Mouse (Mus musculus) frontal cortex, postnatal 36 days (tissue): Measurements from ENCODE around the gene Gdap1l1.

ENCODE experiments used
- DNase-seq, 2 experiments: peaks; one replicate each; pipeline ENCODE4 v3.0.0; 2022; ENCODE audit warnings: low spot score in 2 of 2

The Gdap1l1 gene

GRCm38 (mm10) chr2:163463251-163463769, 25.0 kb downstream of the Gdap1l1 start:
- DNase-seq = no peak

- no peak for DNase-seq
Measured at GRCm38 (mm10) chr2:163463998-163464397, 25.7 kb downstream of the Gdap1l1 start.

DNA sequence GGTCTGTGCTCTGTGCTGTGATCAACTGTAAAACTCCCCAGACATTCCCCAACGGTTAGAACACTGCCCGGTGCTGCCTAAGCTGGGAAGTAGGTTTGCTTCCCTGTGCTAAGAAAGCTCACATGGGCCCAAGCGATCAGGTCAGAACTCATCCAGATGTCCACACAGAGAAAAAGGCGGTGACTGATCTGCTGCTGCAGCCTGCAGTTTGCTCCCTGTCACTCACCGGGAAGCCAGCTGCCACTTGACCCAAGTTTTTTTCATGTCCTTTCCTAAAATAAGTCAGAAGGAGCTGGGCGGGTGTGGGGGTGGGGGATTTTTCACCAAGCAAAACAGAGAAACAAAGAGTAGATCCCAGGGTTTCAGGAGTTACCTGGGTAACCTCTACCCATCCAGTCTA, 26.3 kb downstream of the Gdap1l1 start:
- DNase-seq = no peak

DNA sequence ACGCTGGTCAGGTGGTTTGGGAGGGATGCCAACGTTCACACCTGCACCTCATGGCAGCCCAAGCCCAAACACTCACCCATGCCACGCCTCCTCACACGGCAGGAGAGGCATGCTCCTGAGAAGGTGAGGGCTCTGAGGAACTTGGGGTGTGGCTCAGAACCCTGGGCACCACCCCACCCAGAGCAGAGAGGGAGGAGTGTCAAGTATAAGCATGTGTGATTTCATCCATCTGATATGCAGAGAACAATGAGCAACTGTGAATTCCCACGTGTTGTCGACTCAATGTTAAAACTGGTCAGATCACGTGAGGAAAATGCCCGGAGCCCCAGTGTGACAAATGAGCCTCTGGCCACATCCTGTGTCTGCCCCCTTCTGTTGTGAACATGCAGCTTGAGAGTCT, 28.5 kb downstream of the Gdap1l1 start:
- DNase-seq = no peak

GRCm38 (mm10) chr2:163467585-163467984, 29.3 kb downstream of the Gdap1l1 start:
- DNase-seq = no peak

- no peak for DNase-seq
Measured at GRCm38 (mm10) chr2:163468866-163469265, 30.6 kb downstream of the Gdap1l1 start.

DNA sequence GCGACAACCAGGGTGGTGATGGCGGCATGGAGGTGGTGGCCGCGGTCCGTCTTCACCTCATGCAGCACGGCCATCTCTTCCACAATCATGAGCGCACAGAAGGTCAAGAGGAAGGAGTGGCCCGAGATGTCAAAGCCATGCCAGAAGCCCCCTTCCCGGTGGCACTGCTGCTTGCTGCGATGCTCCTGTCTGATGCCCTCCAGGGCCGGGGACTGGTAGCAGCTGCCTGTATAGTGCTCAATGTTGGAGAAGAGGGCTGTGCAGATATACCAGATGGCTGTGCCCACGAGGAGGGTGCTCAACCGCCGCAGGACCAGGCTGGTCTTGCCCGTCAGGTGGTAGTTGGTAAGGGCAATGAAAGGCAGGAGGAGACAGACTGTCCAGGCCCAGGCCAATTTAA, 31.4 kb downstream of the Gdap1l1 start:
- DNase-seq = no peak

DNA sequence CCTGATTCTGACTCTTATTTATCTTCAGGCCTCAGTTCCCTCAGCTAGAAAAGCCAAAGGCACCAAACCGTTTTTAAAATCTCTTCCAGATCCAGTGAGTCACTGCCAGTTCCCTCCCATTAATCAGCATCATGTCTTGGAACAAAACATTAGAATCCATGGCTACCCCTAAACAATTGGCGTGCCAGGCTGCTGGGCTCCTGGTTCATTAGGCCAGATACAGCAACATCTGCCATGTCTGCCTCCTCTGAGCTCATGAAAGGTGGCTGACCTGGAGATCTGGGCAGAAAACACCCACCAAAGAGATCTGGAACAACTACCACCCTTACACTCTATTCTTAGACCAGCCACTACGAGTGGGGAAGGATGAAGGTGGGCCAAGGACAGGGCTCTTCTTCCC, 32.9 kb downstream of the Gdap1l1 start:
- DNase-seq = no peak

DNA sequence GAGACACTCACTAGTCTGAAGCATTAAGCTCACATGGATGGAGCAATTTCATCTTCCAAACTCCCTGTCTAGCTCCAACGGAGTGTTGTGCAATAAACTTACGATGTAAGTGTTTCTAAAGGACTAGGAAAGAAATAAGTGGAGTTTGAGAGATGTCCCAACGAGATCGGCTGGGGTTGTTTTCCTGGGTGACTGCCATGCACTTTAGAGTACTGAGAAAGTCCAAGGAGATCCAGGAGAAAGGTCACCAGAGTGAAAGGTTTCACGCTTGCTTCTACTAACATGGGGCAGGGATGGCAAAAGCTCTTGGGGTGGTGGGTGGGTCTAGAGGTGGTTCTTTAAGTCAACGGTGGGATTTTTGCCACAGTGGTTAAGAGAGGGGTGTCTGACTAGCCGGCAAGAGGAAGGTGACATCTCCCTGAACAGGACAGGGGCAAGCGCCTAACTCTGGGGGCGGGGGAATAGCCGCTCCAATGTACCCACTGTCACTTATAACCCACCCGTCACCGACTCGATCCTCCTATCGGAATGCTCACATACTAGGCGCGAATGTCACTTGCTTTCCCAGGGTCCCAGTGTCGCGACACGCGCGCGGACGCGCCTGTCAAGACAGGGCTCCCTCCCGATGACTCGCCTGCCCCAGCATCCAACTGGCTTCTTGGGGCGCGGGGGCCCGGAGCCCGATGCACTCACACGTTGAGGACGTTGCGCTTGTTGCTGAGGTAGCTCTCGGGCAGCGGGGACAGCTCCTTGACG, 33.6 kb downstream of the Gdap1l1 start:
- no peak for DNase-seq

DNA sequence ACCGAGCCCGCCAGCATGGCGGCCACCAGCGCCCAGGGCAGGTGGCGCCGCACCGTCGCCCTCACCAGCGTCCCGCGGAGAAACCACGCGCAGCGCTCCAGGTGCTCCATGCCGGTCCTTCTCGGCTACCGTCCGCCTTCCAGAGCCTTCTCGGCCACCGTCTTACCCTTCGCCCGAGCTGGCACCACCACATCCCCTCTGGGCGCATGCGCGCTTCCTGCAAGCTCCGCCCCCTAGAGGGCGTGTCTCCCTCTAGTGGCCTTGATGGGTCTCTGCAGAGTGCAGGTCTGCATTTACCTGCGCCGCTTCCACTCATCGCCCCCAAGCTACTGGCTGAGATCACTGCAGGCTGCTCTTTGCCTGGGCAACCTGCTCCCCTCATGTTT, 34.2 kb downstream of the Gdap1l1 start, which contains the start of gene Fitm2:
Gene Fitm2, minus strand, starts transcription at position 164 of the 386 bp plus-strand sequence.
- DNase-seq = peak; percentile 98 to 99

DNA sequence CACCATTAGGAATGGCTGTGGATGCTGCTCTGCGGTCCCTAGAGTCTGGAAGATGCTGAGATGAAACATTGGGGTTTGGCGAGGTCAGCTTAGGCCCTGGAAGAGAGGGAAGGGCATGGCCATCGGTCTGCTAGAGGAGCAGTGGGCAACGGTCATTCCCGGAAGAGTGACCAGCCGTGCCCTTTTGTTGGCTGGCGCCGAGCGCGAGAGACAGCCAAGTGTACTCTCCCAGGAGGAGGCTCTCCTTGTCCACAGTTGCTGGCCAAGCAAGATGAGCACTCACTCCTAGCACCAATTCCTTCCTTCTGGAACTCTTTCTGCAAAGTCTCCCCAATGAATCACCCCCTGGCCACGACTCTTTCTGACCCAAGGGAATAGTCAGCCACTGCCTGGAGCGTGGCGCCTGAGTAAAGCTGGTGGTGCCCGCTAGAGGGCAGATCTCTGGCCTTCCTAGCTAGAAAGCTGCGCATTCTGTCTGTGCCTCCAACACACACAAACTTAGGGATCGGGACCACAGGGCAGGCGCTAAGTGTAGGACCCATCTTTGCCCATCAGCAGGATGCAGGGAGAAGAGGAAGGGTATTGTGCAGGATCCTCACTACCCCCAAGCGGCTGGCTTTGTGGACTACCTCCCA, 42.0 kb downstream of the Gdap1l1 start:
- no peak for DNase-seq

DNA sequence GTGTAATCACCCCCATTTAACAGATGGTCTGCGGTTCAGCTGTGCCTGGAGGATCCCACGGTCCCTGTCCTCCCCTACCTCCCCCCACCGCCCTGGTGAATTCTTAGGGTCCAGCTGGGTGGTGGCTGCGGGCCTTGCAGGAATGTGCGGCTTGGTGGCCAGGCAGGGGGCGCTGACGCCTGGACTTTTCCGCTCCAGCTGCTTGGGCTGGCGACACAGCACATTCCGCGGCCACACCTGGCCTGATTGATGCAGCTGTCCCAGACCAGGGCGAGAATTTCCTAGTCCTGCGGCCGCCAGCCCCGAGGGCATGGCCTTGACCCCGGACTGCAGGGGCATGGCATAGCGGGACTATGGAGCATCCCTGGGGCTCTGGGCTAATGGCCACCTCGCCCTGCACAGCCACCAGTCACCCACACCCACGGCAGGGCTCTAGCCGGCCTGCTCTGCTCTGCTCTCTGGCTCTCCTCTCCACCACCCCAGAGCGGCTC, 43.3 kb downstream of the Gdap1l1 start:
- DNase-seq = no peak

GRCm38 (mm10) chr2:163487360-163487759, 49.1 kb downstream of the Gdap1l1 start:
- DNase-seq = no peak

- DNase-seq = no peak
Measured at GRCm38 (mm10) chr2:163489725-163490291, 51.5 kb downstream of the Gdap1l1 start.

- DNase-seq = no peak
Measured at GRCm38 (mm10) chr2:163490656-163491055, 52.4 kb downstream of the Gdap1l1 start.

DNA sequence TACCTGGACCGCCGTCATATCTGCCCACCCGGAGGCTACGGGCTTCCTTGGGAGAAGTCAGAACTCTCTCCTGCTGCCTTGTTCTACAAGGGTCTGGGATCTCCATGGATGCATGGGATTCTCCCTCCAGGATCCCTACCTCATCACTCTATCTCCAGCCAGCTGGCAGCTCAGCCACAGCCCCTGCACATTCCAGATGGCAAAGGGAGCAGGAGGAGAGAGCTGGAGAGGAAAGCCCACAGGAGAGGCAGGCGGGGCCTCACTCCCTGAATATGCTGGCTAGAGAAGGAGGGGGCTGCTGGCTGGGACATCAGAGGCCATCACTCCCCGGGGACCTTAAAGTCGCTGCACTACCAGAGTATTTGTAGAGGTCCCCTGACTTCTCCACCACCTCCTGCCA, 53.1 kb downstream of the Gdap1l1 start:
- no peak for DNase-seq

GRCm38 (mm10) chr2:163492018-163492417, 53.7 kb downstream of the Gdap1l1 start, which contains the start of gene R3hdml:
R3hdml (plus strand) TSS chr2:163492318.
- DNase-seq = no peak

DNA sequence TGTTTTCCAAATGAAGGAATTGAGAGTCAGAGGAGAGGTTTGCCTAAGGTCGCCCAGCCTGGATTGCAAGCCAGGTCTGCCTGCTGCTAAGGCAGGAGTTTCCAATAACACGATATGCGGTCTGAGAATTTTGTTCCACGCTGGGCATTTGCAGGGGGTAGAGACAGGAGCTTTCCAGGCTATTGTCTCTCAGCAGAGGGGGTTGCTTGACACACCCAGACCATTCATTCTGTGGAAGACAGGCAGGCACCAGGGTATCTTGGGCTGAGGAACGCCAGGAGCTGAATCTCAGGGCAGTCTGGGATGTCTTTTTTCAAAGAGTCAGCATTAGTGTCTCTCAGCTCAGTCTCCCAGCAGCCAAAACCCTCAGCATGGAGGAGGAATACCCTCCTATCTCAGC, 54.8 kb downstream of the Gdap1l1 start:
- DNase-seq = no peak

DNA sequence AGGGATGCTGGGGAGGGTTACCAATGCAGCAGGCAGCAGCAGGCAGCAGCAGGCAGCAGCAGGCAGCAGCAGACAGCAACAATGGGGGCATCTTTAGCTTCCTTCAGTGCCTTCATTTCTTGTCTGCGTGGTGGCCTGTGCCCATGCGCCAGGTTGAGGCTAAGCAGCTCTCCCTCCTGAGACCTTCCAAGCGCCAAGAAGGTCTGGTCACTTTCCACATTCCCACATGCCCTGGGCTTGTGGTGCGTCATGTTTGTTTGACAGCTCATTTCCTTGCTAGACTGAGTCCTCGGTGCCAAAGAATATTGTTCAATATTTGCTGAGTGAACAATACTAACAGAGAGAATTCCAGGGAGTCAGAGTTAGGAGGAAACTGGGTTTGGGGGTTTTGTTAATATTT, 55.7 kb downstream of the Gdap1l1 start:
- no peak for DNase-seq

DNA sequence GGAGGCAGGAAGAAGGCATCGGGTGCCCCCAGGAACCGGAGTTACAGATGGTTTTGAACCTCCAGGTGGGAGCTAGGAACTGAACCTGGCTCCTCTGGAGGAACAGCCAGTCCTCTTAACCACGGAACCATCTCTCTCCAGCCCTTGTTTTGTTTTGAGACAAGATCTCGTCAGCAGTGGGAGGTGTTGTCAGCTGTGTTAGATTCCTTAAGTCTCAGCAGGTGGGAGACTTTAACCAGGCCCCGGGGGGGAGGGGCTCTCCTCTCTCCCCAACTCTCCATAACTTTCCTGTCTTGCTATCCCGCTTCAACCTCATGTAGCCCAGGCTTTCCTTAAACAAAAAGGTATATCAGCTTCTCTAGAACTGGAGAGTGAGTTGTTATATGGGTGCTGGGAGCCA, 56.2 kb downstream of the Gdap1l1 start:
- DNase-seq = no peak

DNA sequence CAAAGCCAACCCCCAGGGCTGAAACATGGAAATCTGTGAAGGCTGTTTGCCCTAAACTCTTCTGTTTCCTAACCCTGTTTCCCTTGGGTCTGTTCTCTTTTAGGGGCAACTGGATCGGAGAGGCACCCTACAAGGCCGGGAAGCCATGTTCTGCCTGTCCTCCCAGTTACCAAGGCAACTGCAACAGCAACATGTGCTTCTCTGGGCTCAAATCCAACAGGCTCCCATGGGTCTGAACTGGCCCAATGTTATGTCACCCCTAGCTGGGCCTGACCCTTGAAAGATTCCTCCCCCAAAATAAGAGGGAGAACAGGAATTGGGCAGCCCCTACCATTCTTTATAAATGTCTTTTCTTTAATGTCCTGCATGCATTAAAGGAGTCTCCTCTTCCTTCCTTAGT, 63.9 kb downstream of the Gdap1l1 start:
- no peak for DNase-seq

GRCm38 (mm10) chr2:163503191-163503590, 64.9 kb downstream of the Gdap1l1 start:
- DNase-seq = no peak
